Mouse (Mus musculus) embryo, embryonic 9.5 days (tissue): ENCODE measurements at regions not wholly inside any gene's neighbourhood (a gene's known extent, or its start where the extent isn't known, plus 50 kb on each side); places are given as distances from the start of the nearest gene placed in this dataset.

Experiments used
- DNase-seq: peaks from one replicate; pipeline ENCODE4 v3.0.0-alpha.2; 2017; ENCODE audit errors: extremely low spot score

- no peak for DNase-seq
These were observed 222.7 kb downstream of the Fam84b start for GRCm38 (mm10) chr15:60630756-60631402.

GRCm38 (mm10) chr15:60618801-60619200 lies 234.8 kb downstream of the Fam84b start:
- no peak for DNase-seq

- no peak for DNase-seq
These were observed 236.2 kb downstream of the Fam84b start for GRCm38 (mm10) chr15:60617371-60617770.

- DNase-seq, result no peak
These were observed 251.7 kb downstream of the Fam84b start for GRCm38 (mm10) chr15:60601885-60602284.

- no peak for DNase-seq
These were observed 276.5 kb downstream of the Fam84b start for GRCm38 (mm10) chr15:60577084-60577483.

- no peak for DNase-seq
These were observed 287.3 kb downstream of the Fam84b start for GRCm38 (mm10) chr15:60566267-60566666.

GRCm38 (mm10) chr15:60565017-60565416 lies 288.6 kb downstream of the Fam84b start:
- no peak for DNase-seq

- DNase-seq, result no peak
These were observed 292.9 kb downstream of the Fam84b start for GRCm38 (mm10) chr15:60560641-60561040.

- DNase-seq, result no peak
These were observed 297.9 kb downstream of the Fam84b start for GRCm38 (mm10) chr15:60555691-60556090.

- DNase-seq, result no peak
These were observed 299.0 kb downstream of the Fam84b start for GRCm38 (mm10) chr15:60554587-60554986.

- DNase-seq, result no peak
These were observed 305.5 kb downstream of the Fam84b start for GRCm38 (mm10) chr15:60548045-60548444.

- no peak for DNase-seq
These were observed 316.4 kb downstream of the Fam84b start for GRCm38 (mm10) chr15:60537191-60537590.

- DNase-seq, result no peak
These were observed 318.9 kb downstream of the Fam84b start for GRCm38 (mm10) chr15:60534701-60535100.

GRCm38 (mm10) chr15:60516810-60517209 lies 336.8 kb downstream of the Fam84b start:
- DNase-seq, result no peak

- no peak for DNase-seq
These were observed 376.7 kb downstream of the Fam84b start for GRCm38 (mm10) chr15:60476755-60477310.

GRCm38 (mm10) chr15:60475086-60475485 lies 378.5 kb downstream of the Fam84b start:
- DNase-seq, result no peak

- DNase-seq, result no peak
These were observed 415.5 kb upstream of the 4933412E24Rik start for GRCm38 (mm10) chr15:60431916-60432315.

- no peak for DNase-seq
These were observed 402.7 kb upstream of the 4933412E24Rik start for GRCm38 (mm10) chr15:60419081-60419480.

- no peak for DNase-seq
These were observed 375.9 kb upstream of the 4933412E24Rik start for GRCm38 (mm10) chr15:60392267-60392666.

- DNase-seq, result no peak
These were observed 373.9 kb upstream of the 4933412E24Rik start for GRCm38 (mm10) chr15:60390336-60390735.

- DNase-seq, result no peak
These were observed 371.5 kb upstream of the 4933412E24Rik start for GRCm38 (mm10) chr15:60387962-60388361.
